Mouse (Mus musculus) cerebellum, adult 2 months (tissue): ENCODE results near the gene St8sia1. TPM values are rescaled to one million over a fixed set of nuclear protein-coding genes. Genes with fewer than 3 reads are reported as not detected.

Source experiments
- DNase-seq, 2 experiments: peaks; one replicate each; pipeline ENCODE4 v3.0.0; 2021
- H3K27ac ChIP-seq: fragments of 200-500 bp; 2 replicates; pipeline ENCODE4 v1.5.1; 2012; ENCODE audit warnings: low read length, control low read depth, inconsistent platforms; ENCODE audit not compliant: insufficient read depth
- H3K27me3 ChIP-seq: fragments of 200-500 bp; 2 replicates; pipeline ENCODE4 v1.6.1; 2012; ENCODE audit warnings: inconsistent platforms, mild to moderate bottlenecking, low read length, moderate library complexity; ENCODE audit not compliant: control insufficient read depth, insufficient read depth
- H3K4me1 ChIP-seq: fragments of 200-500 bp; 2 replicates; pipeline ENCODE4 v1.6.1; 2011; ENCODE audit warnings: low read length; ENCODE audit not compliant: control insufficient read depth, insufficient read depth
- H3K4me3 ChIP-seq: fragments of 200-500 bp; replicated peaks from 2 replicates; pipeline ENCODE3; 2011; ENCODE audit warnings: mild to moderate bottlenecking, low read depth, low read length, control low read depth; ENCODE audit not compliant: insufficient read depth
- CTCF ChIP-seq: fragments of 200-500 bp; IDR thresholded peaks from 2 replicates; pipeline ENCODE4 v1.5.1; 2011; ENCODE audit warnings: low read depth, mild to moderate bottlenecking, control low read depth, low read length, moderate library complexity, borderline replicate concordance; ENCODE audit not compliant: insufficient read depth
- POLR2A ChIP-seq: fragments of 200-500 bp; IDR thresholded peaks from 2 replicates; pipeline ENCODE4 v1.6.1; 2011; ENCODE audit warnings: low read length, control low read depth, borderline replicate concordance; ENCODE audit not compliant: insufficient read depth
- WGBS: fragments of 180-500 bp; shearing (Covaris S2); methylation state at CpG from one replicate; pipeline ENCODE4 v1.1.7; 2018; 5-methylcytosine and 5-hydroxymethylcytosine counted together
- polyA plus RNA-seq: library from polyadenylated mRNA; depleted of rRNA; stranded (reverse); fragments of >200 nt; gene quantifications from 2 replicates; pipeline ENCODE4 v1.2.3, GENCODE M21; 2012

Gene St8sia1
- polyA plus RNA-seq, 1 experiment: 22.2 TPM

- WGBS: 90% methylated on average over 21 of the region's 21 CpGs
- TF ChIP-seq CTCF (no peak), POLR2A (no peak)
- H3K4me3 ChIP-seq: no peak overlapping the region
- DNase-seq: no peak
- H3K27me3 ChIP-seq: no peaks in the 10 kb centered on the region
- no peaks in the 10 kb centered on the region for H3K4me1 ChIP-seq
- H3K27ac ChIP-seq: no peak overlapping the region
Observed at GRCm38 (mm10) chr6:142786106-142786505, 178.1 kb downstream of the St8sia1 start.

- DNase-seq: peak; percentile 28 to 38
- no peak overlapping the region for H3K27ac ChIP-seq
- no peak for TF ChIP-seq POLR2A
- TF ChIP-seq CTCF: peak; percentile 48
- H3K4me1 ChIP-seq: no peaks in the 10 kb centered on the region
- no peak overlapping the region for H3K4me3 ChIP-seq
- no peaks in the 10 kb centered on the region for H3K27me3 ChIP-seq
- WGBS: 30% methylated on average over 4 of the region's 4 CpGs
Observed at GRCm38 (mm10) chr6:142785343-142785742, 178.9 kb downstream of the St8sia1 start.

DNA sequence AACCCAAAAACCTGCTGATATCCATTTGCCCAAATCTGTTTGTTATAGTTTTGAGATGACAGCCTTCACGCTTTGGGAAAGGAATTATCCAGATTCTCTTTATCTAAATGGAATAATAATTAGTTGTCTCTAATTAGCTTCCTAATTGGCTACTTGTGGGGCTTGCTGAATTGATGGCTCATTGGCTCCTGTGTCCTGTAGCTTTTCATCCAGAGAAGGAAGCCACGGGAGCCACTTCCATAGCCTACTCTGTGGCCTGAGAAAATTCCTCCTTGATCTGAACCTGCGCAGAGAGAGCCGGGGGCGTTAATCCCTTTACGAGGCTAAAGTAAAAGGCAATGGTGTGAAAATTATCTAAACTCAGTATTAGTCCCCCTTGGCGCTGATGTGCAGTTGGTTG is 183.0 kb downstream of the St8sia1 start:
- no peak for TF ChIP-seq CTCF
- no peak for TF ChIP-seq POLR2A
- Histone ChIP-seq H3K4me3 (no peak overlapping the region), H3K4me1 (no peaks in the 10 kb centered on the region), H3K27me3 (no peaks in the 10 kb centered on the region), H3K27ac (no peak overlapping the region)
- WGBS: 62% methylated on average over 7 of the region's 7 CpGs
- DNase-seq: no peak

GRCm38 (mm10) chr6:142780574-142781033 is 183.6 kb downstream of the St8sia1 start:
- H3K4me1 ChIP-seq: no peaks in the 10 kb centered on the region
- DNase-seq: no peak
- no peak for TF ChIP-seq CTCF
- no peak for TF ChIP-seq POLR2A
- no peak overlapping the region for H3K4me3 ChIP-seq
- 75% methylated on average over 4 of the region's 4 CpGs for WGBS
- H3K27me3 ChIP-seq: no peaks in the 10 kb centered on the region
- H3K27ac ChIP-seq: no peak overlapping the region

DNA sequence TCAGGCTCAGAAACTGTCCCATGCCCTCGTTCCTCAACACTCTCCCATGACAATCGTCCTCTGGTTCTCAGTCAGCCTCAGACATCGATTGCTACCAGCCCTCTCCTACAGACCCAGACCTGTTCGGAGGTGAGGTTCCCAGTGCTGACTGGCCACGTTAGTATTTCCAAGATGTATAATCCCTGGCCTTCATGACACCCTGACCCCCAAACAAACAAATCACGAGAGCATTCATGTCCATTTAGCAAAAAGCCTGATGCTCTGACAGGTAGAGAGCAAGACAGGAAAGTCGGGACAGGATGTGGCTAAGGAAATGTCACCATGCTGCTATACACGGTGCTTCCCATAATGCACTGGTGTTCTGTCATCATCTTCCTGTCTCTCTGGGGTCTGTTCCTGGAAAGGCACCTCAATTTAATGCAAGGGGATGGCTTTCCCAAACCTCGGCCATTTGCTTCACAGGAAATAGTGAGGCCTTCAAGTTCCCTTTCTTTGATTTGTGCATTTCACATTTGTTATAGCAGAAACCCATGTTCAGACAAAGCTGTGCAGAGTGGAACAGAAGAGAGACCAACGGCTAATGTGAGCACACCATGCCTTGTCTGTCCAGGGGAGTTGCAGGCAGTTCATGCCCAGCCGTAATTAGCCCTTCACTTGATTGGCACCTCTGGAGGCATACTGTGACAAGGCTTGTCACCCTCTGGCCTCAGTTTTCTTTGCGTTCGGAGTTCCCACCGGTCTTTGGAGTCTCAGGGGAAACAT is 184.3 kb downstream of the St8sia1 start:
- 56% methylated on average over 14 of the region's 14 CpGs for WGBS
- TF ChIP-seq POLR2A (no peak), CTCF (no peak)
- H3K27ac ChIP-seq: no peak overlapping the region
- H3K4me3 ChIP-seq: no peak overlapping the region
- H3K27me3 ChIP-seq: no peaks in the 10 kb centered on the region
- DNase-seq: no peak
- no peaks in the 10 kb centered on the region for H3K4me1 ChIP-seq

GRCm38 (mm10) chr6:142779045-142779811 is 185.0 kb downstream of the St8sia1 start:
- H3K27me3 ChIP-seq: no peaks in the 10 kb centered on the region
- TF ChIP-seq CTCF (peak; percentile 68), POLR2A (no peak)
- WGBS: 40% methylated on average over 11 of the region's 11 CpGs
- H3K27ac ChIP-seq: no peak overlapping the region
- no peak overlapping the region for H3K4me3 ChIP-seq
- DNase-seq: peak; percentile 59 to 63
- no peaks in the 10 kb centered on the region for H3K4me1 ChIP-seq

DNA sequence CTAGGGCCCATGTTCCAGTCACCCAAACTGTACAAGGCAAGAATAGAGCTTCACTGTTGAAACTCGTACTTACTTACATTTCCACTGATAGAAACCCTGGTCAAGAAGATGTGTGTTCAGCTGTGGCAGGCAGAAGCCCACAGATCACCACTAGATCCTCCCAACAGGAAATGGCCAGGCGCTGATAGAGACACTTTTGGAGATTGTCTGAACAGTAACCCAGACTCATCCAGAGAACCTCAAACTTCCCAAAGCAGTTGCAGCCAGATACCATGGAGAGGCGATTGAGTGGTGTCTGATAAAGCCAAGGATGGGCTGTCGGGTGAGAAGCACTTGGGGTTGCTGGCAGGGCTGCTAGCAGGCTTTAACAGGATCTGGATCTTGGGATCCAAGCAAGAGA is 187.3 kb downstream of the St8sia1 start:
- Histone ChIP-seq H3K27me3 (no peaks in the 10 kb centered on the region), H3K4me3 (no peak overlapping the region), H3K27ac (no peak overlapping the region), H3K4me1 (no peaks in the 10 kb centered on the region)
- DNase-seq: no peak
- TF ChIP-seq POLR2A: no peak
- TF ChIP-seq CTCF: no peak
- WGBS: 78% methylated on average over 4 of the region's 4 CpGs
